Mouse (Mus musculus) hindbrain, postnatal 0 days (tissue): ENCODE measurements at regions not wholly inside any gene's neighbourhood (a gene's known extent, or its start where the extent isn't known, plus 50 kb on each side); places are given as distances from the start of the nearest gene placed in this dataset.
A peak's percentile ranks its signal among the peaks of the same experiment; 100 is the strongest.
"Not testable (repeated sequence)": the region's sequence is repeated elsewhere in the genome, so short reads cannot be mapped to it uniquely, and the experiment has no call there.

ENCODE experiments used
- ATAC-seq: fragments of 200-750 bp; cut with Nextera tagmentation; 2 replicates; pipeline ENCODE4 v1.8.0; 2017; ENCODE audit warnings: mild to moderate bottlenecking, moderate TSS enrichment, moderate library complexity
- DNase-seq: peaks from one replicate; pipeline ENCODE4 v3.0.0-alpha.2; 2015; ENCODE audit warnings: low spot score
- H3K27ac ChIP-seq: fragments of 300-500 bp; sonication (generic); 2 replicates; pipeline ENCODE4 v1.5.1; 2014; ENCODE audit warnings: mild to moderate bottlenecking
- H3K27me3 ChIP-seq: fragments of 300-500 bp; sonication (generic); 2 replicates; pipeline ENCODE4 v1.6.1; 2014; ENCODE audit warnings: low read length, mixed read lengths; ENCODE audit not compliant: insufficient read depth
- H3K36me3 ChIP-seq: fragments of 300-500 bp; sonication (generic); 2 replicates; pipeline ENCODE4 v1.6.1; 2014; ENCODE audit warnings: low read length, mixed read lengths; ENCODE audit not compliant: insufficient read depth
- H3K4me1 ChIP-seq: fragments of 300-500 bp; sonication (generic); 2 replicates; pipeline ENCODE4 v1.6.1; 2014; ENCODE audit warnings: antibody characterized with exemption, low read length, mixed read lengths; ENCODE audit not compliant: insufficient read depth
- H3K4me2 ChIP-seq: fragments of 300-500 bp; sonication (generic); 2 replicates; pipeline ENCODE4 v1.6.1; 2014; ENCODE audit warnings: low read depth, mild to moderate bottlenecking, low read length, moderate library complexity, mixed read lengths
- H3K4me3 ChIP-seq: fragments of 300-500 bp; sonication (generic); 2 replicates; pipeline ENCODE4 v1.5.1; 2014; ENCODE audit warnings: low read length
- H3K9ac ChIP-seq: fragments of 300-500 bp; sonication (generic); replicated peaks from 2 replicates; pipeline ENCODE4 v1.6.1; 2014; ENCODE audit warnings: mild to moderate bottlenecking, low read length, moderate library complexity, mixed read lengths
- H3K9me3 ChIP-seq: fragments of 300-500 bp; sonication (generic); 2 replicates; pipeline ENCODE4 v1.6.1; 2016; ENCODE audit warnings: low read length, mixed read lengths
- CTCF ChIP-seq: IDR thresholded peaks from 2 replicates; pipeline ENCODE4 v1.5.1; 2016; ENCODE audit warnings: antibody characterized with exemption, control low read depth, low read depth
- WGBS: fragments of 180-500 bp; shearing (Covaris S2); extraction: QIAGEN DNeasy Blood & Tissue Kit; methylation state at CpG from one replicate; pipeline ENCODE4 v1.1.7; 2014; 5-methylcytosine and 5-hydroxymethylcytosine counted together

GRCm38 (mm10) chr5:134848981-134849380 lies 57.6 kb downstream of the Tmem270 start:
- H3K4me2 ChIP-seq: no peak overlapping the region
- 89% methylated on average over 9 of the region's 9 CpGs for WGBS
- no peaks in the 10 kb centered on the region for H3K36me3 ChIP-seq
- no peak overlapping the region for H3K9ac ChIP-seq
- H3K4me1 ChIP-seq: no peaks in the 10 kb centered on the region
- H3K4me3 ChIP-seq: no peak overlapping the region
- DNase-seq (no peak), ATAC-seq (no peak)
- no peak for TF ChIP-seq CTCF
- no peak overlapping the region for H3K27ac ChIP-seq
- H3K9me3 ChIP-seq: no peaks in the 10 kb centered on the region
- no peaks in the 10 kb centered on the region for H3K27me3 ChIP-seq

- H3K4me1 ChIP-seq: no peaks in the 10 kb centered on the region
- no peak overlapping the region for H3K4me2 ChIP-seq
- H3K27me3 ChIP-seq: no peaks in the 10 kb centered on the region
- ATAC-seq: no peak
- H3K9me3 ChIP-seq: no peaks in the 10 kb centered on the region
- no peaks in the 10 kb centered on the region for H3K36me3 ChIP-seq
- H3K27ac ChIP-seq: no peak overlapping the region
- no peak overlapping the region for H3K4me3 ChIP-seq
- no peak for TF ChIP-seq CTCF
- WGBS: 91% methylated on average over 13 of the region's 13 CpGs
- H3K9ac ChIP-seq: no peak overlapping the region
- DNase-seq: no peak
These were observed 58.0 kb downstream of the Tmem270 start for GRCm38 (mm10) chr5:134848571-134848970.

- H3K4me1 ChIP-seq: no peaks in the 10 kb centered on the region
- H3K9me3 ChIP-seq: no peaks in the 10 kb centered on the region
- 78% methylated on average over 4 of the region's 4 CpGs for WGBS
- H3K4me2 ChIP-seq: no peak overlapping the region
- no peaks in the 10 kb centered on the region for H3K36me3 ChIP-seq
- no peak overlapping the region for H3K27ac ChIP-seq
- ATAC-seq (no peak), DNase-seq (no peak)
- no peak for TF ChIP-seq CTCF
- no peak overlapping the region for H3K9ac ChIP-seq
- no peaks in the 10 kb centered on the region for H3K27me3 ChIP-seq
- H3K4me3 ChIP-seq: no peak overlapping the region
These were observed 61.1 kb downstream of the Tmem270 start for GRCm38 (mm10) chr5:134845416-134845815.

GRCm38 (mm10) chr5:134844216-134844615 lies 62.3 kb downstream of the Tmem270 start:
- WGBS: 86% methylated on average over 2 of the region's 3 CpGs
- H3K4me2 ChIP-seq, DNase-seq, H3K27me3 ChIP-seq, H3K27ac ChIP-seq, H3K36me3 ChIP-seq, H3K4me3 ChIP-seq, ATAC-seq, H3K9me3 ChIP-seq, H3K4me1 ChIP-seq, H3K9ac ChIP-seq: not testable (repeated sequence)

GRCm38 (mm10) chr5:134841205-134841980 lies 65.1 kb downstream of the Tmem270 start:
- DNase-seq (no peak), ATAC-seq (no peak)
- H3K27ac ChIP-seq: no peak overlapping the region
- H3K27me3 ChIP-seq: no peaks in the 10 kb centered on the region
- H3K36me3 ChIP-seq: no peaks in the 10 kb centered on the region
- no peak overlapping the region for H3K4me2 ChIP-seq
- H3K4me1 ChIP-seq: no peaks in the 10 kb centered on the region
- TF ChIP-seq CTCF: no peak
- no peak overlapping the region for H3K9ac ChIP-seq
- no peaks in the 10 kb centered on the region for H3K9me3 ChIP-seq
- WGBS: 85% methylated on average over 7 of the region's 7 CpGs
- no peak overlapping the region for H3K4me3 ChIP-seq

GRCm38 (mm10) chr5:134836489-134836888 lies 70.0 kb downstream of the Tmem270 start:
- no peak for ATAC-seq
- no peaks in the 10 kb centered on the region for H3K36me3 ChIP-seq
- no peak for TF ChIP-seq CTCF
- H3K4me3 ChIP-seq: no peak overlapping the region
- no peak overlapping the region for H3K9ac ChIP-seq
- no peaks in the 10 kb centered on the region for H3K9me3 ChIP-seq
- no peaks in the 10 kb centered on the region for H3K27me3 ChIP-seq
- H3K4me2 ChIP-seq: no peak overlapping the region
- DNase-seq: no peak
- no peaks in the 10 kb centered on the region for H3K4me1 ChIP-seq
- H3K27ac ChIP-seq: no peak overlapping the region

- no peaks in the 10 kb centered on the region for H3K4me1 ChIP-seq
- DNase-seq (peak; percentile 32), ATAC-seq (no peak)
- H3K27me3 ChIP-seq: no peaks in the 10 kb centered on the region
- H3K36me3 ChIP-seq: no peaks in the 10 kb centered on the region
- 0 out of 2 replicates have a peak overlapping the region, but pooled peaks have one; percentile 51 for H3K27ac ChIP-seq
- H3K9ac ChIP-seq: no peak overlapping the region
- H3K4me3 ChIP-seq: no peak overlapping the region
- 61% methylated on average over 8 of the region's 8 CpGs for WGBS
- no peak overlapping the region for H3K4me2 ChIP-seq
- H3K9me3 ChIP-seq: no peaks in the 10 kb centered on the region
- no peak for TF ChIP-seq CTCF
These were observed 73.6 kb downstream of the Tmem270 start for GRCm38 (mm10) chr5:134832896-134833295.
